Mouse (Mus musculus) heart, postnatal 0 days (tissue): Measurements from ENCODE around the gene Nfia.

Experiments
- CTCF ChIP-seq: IDR thresholded peaks from 2 replicates; pipeline ENCODE4 v1.5.1; 2016; ENCODE audit warnings: antibody characterized with exemption, control low read depth, low read depth
- EP300 ChIP-seq: IDR thresholded peaks from 2 replicates; pipeline ENCODE4 v1.6.1; 2016; ENCODE audit warnings: antibody characterized with exemption, low read depth

GRCm38 (mm10) chr4:97804638-97805037, 32.1 kb downstream of the Nfia start:
- TF ChIP-seq CTCF (no peak), EP300 (no peak)
